Mouse (Mus musculus): ENCODE results near the gene Garnl3.

DNA sequence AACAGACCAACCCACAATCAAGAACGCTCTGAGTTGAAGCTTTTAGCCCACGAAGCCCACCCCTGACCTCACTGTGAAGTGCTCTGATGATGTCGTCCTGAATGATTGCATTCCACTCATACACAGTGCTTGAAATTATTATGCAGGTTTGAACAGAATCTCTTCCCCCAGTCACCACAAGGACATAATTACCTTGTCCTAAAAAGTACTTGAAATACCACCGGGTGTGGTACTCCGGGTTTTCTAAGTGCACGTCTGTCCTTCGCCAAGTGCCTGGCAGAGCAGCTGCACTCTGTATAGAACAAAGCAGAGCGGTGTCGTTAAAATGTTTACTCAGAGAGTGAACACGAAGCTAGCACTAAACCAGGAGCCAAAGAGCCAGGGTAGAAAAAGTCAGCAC, 77.5 kb downstream of the Garnl3 start:
- TF ChIP-seq CTCF (IDR thresholded peaks at IDR 0.05; ENCODE audit: control insufficient read depth, insufficient read depth, low read length) (no peak), POLR2A (IDR thresholded peaks at IDR 0.05; ENCODE audit: borderline replicate concordance, control insufficient read depth, low read depth, low read length) (no peak)
